Mouse (Mus musculus) bone marrow macrophage, adult 2 months (primary cell): ENCODE measurements around the gene Hoxc4. TPM values are rescaled to one million over a fixed set of nuclear protein-coding genes. Genes with fewer than 3 reads are reported as not detected.

Experiments
- H3K27ac ChIP-seq: 2 replicates; pipeline ENCODE4 v1.5.1; 2012; ENCODE audit warnings: low read depth, low read length; ENCODE audit not compliant: insufficient read depth
- H3K4me1 ChIP-seq: 2 replicates; pipeline ENCODE4 v1.6.1; 2012; ENCODE audit warnings: low read length; ENCODE audit not compliant: control insufficient read depth, insufficient read depth
- H3K4me3 ChIP-seq: 2 replicates; pipeline ENCODE4 v1.5.1; 2012; ENCODE audit warnings: mild to moderate bottlenecking, low read length, moderate library complexity; ENCODE audit not compliant: insufficient read depth
- CTCF ChIP-seq: IDR thresholded peaks from 2 replicates; pipeline ENCODE4 v1.5.1; 2012; ENCODE audit warnings: low read depth, mild to moderate bottlenecking, low read length, moderate library complexity
- POLR2A ChIP-seq: IDR thresholded peaks from 2 replicates; pipeline ENCODE4 v1.6.1; 2012; ENCODE audit warnings: mild to moderate bottlenecking, low read depth, low read length, borderline replicate concordance
- polyA plus RNA-seq: library from polyadenylated mRNA; stranded (reverse); fragments of >200 nt; gene quantifications from 2 replicates; pipeline ENCODE4 v1.2.4, GENCODE M21; 2012; ENCODE audit not compliant: missing spikeins, insufficient read depth, insufficient read length

The Hoxc4 gene
- polyA plus RNA-seq, 1 experiment: 0.27 TPM

GRCm38 (mm10) chr15:103059393-103059992 is 40.8 kb downstream of the Hoxc4 start:
- Histone ChIP-seq H3K4me3 (no peak overlapping the region), H3K27ac (no peak overlapping the region), H3K4me1 (no peaks in the 10 kb centered on the region)
- no peak for TF ChIP-seq POLR2A
- TF ChIP-seq CTCF: no peak

- Histone ChIP-seq H3K4me1 (no peaks in the 10 kb centered on the region), H3K4me3 (no peak overlapping the region), H3K27ac (no peak overlapping the region)
- TF ChIP-seq POLR2A: no peak
- no peak for TF ChIP-seq CTCF
These were observed 41.2 kb downstream of the Hoxc4 start for GRCm38 (mm10) chr15:103060021-103060340.

GRCm38 (mm10) chr15:103060341-103061130 is 41.8 kb downstream of the Hoxc4 start:
- Histone ChIP-seq H3K4me1 (no peaks in the 10 kb centered on the region), H3K27ac (no peak overlapping the region), H3K4me3 (no peak overlapping the region)
- TF ChIP-seq CTCF: no peak
- no peak for TF ChIP-seq POLR2A

- Histone ChIP-seq H3K27ac (no peak overlapping the region), H3K4me3 (no peak overlapping the region), H3K4me1 (no peaks in the 10 kb centered on the region)
- no peak for TF ChIP-seq CTCF
- TF ChIP-seq POLR2A: no peak
These were observed 42.5 kb downstream of the Hoxc4 start for GRCm38 (mm10) chr15:103061131-103061825.

- TF ChIP-seq CTCF: no peak
- no peak for TF ChIP-seq POLR2A
- H3K27ac ChIP-seq: no peak overlapping the region
- no peak overlapping the region for H3K4me3 ChIP-seq
- H3K4me1 ChIP-seq: no peaks in the 10 kb centered on the region
These were observed 43.3 kb downstream of the Hoxc4 start for GRCm38 (mm10) chr15:103061988-103062387.

- Histone ChIP-seq H3K27ac (no peak overlapping the region), H3K4me1 (no peaks in the 10 kb centered on the region), H3K4me3 (no peak overlapping the region)
- TF ChIP-seq POLR2A (no peak), CTCF (no peak)
These were observed 46.9 kb downstream of the Hoxc4 start for GRCm38 (mm10) chr15:103065642-103066041.

- Histone ChIP-seq H3K4me1 (no peaks in the 10 kb centered on the region), H3K27ac (no peak overlapping the region), H3K4me3 (no peak overlapping the region)
- TF ChIP-seq CTCF (no peak), POLR2A (no peak)
These were observed 49.0 kb downstream of the Hoxc4 start for GRCm38 (mm10) chr15:103067701-103068100.

- no peaks in the 10 kb centered on the region for H3K4me1 ChIP-seq
- TF ChIP-seq CTCF (no peak), POLR2A (no peak)
- no peak overlapping the region for H3K4me3 ChIP-seq
- no peak overlapping the region for H3K27ac ChIP-seq
These were observed 50.4 kb downstream of the Hoxc4 start for GRCm38 (mm10) chr15:103069173-103069572.

- H3K27ac ChIP-seq: no peak overlapping the region
- no peak overlapping the region for H3K4me3 ChIP-seq
- H3K4me1 ChIP-seq: no peaks in the 10 kb centered on the region
- TF ChIP-seq CTCF (no peak), POLR2A (no peak)
These were observed 52.5 kb downstream of the Hoxc4 start for GRCm38 (mm10) chr15:103071266-103071665.
